Mouse (Mus musculus) megakaryocyte, embryonic 14.5 days (primary cell): ENCODE results near the gene Slc25a33. TPM values are rescaled to one million over a fixed set of nuclear protein-coding genes. Genes with fewer than 3 reads are reported as not detected.

ENCODE experiments used
- H3K27me3 ChIP-seq: replicated peaks from 2 replicates; pipeline ENCODE3; 2012; ENCODE audit warnings: inconsistent platforms
- H3K36me3 ChIP-seq: replicated peaks from 2 replicates; pipeline ENCODE3; 2012; ENCODE audit warnings: low read length, inconsistent platforms, mixed read lengths
- H3K4me1 ChIP-seq: 2 replicates; pipeline ENCODE4 v1.6.1; 2012; ENCODE audit warnings: inconsistent platforms
- H3K4me3 ChIP-seq: replicated peaks from 2 replicates; pipeline ENCODE3; 2012; ENCODE audit warnings: moderate library complexity, mild to moderate bottlenecking, inconsistent platforms
- H3K9me3 ChIP-seq: 2 replicates; pipeline ENCODE4 v1.6.1; 2012; ENCODE audit warnings: inconsistent platforms
- FLI1 ChIP-seq: IDR thresholded peaks from 2 replicates; pipeline ENCODE4 v1.6.1; 2012; ENCODE audit warnings: low read length, inconsistent platforms, mixed read lengths
- GATA1 ChIP-seq: IDR thresholded peaks from 3 replicates; pipeline ENCODE4 v1.6.1; 2012; ENCODE audit warnings: mixed read lengths, low read length, inconsistent platforms, borderline replicate concordance
- polyA plus RNA-seq: library from polyadenylated mRNA; stranded (reverse); fragments of >175 nt; gene quantifications from 2 replicates; pipeline ENCODE4 v1.2.3, GENCODE M21; 2012; ENCODE audit warnings: low replicate concordance; ENCODE audit not compliant: insufficient read depth

Gene Slc25a33
- polyA plus RNA-seq, 1 experiment = 8.0 TPM

- H3K27me3 ChIP-seq = no peaks in the 10 kb centered on the region
- no peaks in the 10 kb centered on the region for H3K9me3 ChIP-seq
- no peak overlapping the region for H3K4me3 ChIP-seq
- no peak for TF ChIP-seq FLI1
- TF ChIP-seq GATA1 = no peak
- H3K36me3 ChIP-seq = peaks cover 49% of the 10 kb centered on the region
- peaks cover 23% of the 10 kb centered on the region for H3K4me1 ChIP-seq
These were observed 32.0 kb downstream of the Slc25a33 start for GRCm38 (mm10) chr4:149742011-149742530.

DNA sequence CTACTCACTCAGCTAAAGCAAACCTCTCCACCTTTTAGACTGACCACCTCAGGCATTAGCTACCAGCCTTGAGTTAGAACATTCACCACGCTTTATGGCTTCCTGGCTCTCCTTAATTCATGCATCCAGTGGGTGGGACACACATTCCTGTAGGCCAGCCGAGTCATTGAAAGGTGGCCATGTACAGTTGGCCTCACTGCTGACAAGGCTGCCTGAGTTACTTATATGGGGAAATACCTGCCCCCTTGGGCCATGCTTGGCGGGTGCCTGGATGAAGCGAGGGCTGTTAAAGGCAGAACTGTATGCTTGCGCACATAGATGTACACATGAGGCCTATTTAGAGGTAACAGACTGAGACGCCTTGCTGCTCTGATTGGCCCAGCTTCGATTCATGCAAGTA lies 33.8 kb downstream of the Slc25a33 start:
- Histone ChIP-seq H3K27me3 (no peaks in the 10 kb centered on the region), H3K4me3 (no peak overlapping the region), H3K36me3 (peaks cover 46% of the 10 kb centered on the region), H3K4me1 (peaks cover 41% of the 10 kb centered on the region), H3K9me3 (no peaks in the 10 kb centered on the region)
- no peak for TF ChIP-seq GATA1
- TF ChIP-seq FLI1 = no peak

DNA sequence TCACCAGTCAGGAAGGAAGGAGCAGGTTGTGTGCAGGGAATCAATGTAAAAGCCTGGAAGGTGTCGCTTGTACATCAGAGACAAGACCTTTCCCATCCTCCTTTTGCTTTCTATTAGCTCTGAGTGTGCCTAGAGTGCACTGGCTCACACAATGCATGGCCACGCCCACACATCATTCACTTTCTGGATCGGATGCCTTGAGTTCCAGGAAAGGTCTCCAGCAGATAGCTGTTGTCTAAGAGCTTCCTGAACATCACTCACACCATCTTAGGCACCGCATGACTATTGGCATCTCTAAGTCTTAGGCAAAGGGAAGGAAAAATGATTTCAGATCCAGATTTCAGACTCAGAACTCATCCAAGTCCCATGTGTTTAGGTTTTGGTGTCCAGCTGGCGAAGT lies 34.6 kb downstream of the Slc25a33 start:
- Histone ChIP-seq H3K27me3 (no peaks in the 10 kb centered on the region), H3K9me3 (no peaks in the 10 kb centered on the region), H3K4me3 (no peak overlapping the region), H3K4me1 (peaks cover 49% of the 10 kb centered on the region), H3K36me3 (peaks cover 39% of the 10 kb centered on the region)
- TF ChIP-seq FLI1 (no peak), GATA1 (no peak)

GRCm38 (mm10) chr4:149737383-149738324 lies 36.4 kb downstream of the Slc25a33 start, which contains the start of gene Tmem201:
TSS of gene Tmem201 (minus strand) at chr4:149738044.
- peaks cover 68% of the 10 kb centered on the region for H3K4me1 ChIP-seq
- no peaks in the 10 kb centered on the region for H3K27me3 ChIP-seq
- TF ChIP-seq FLI1 (no peak), GATA1 (no peak)
- H3K4me3 ChIP-seq = peak within 1 kb of the TSS; percentile 93
- H3K9me3 ChIP-seq = no peaks in the 10 kb centered on the region
- peaks cover 26% of the 10 kb centered on the region for H3K36me3 ChIP-seq

- Histone ChIP-seq H3K36me3 (peaks cover 28% of the 10 kb centered on the region), H3K27me3 (no peaks in the 10 kb centered on the region), H3K9me3 (no peaks in the 10 kb centered on the region), H3K4me3 (peak overlapping the region; percentile 93), H3K4me1 (peaks cover 78% of the 10 kb centered on the region)
- TF ChIP-seq FLI1 (no peak), GATA1 (no peak)
These were observed 37.5 kb downstream of the Slc25a33 start for GRCm38 (mm10) chr4:149736581-149736980.

- no peaks in the 10 kb centered on the region for H3K9me3 ChIP-seq
- TF ChIP-seq GATA1 = no peak
- peaks cover 28% of the 10 kb centered on the region for H3K36me3 ChIP-seq
- H3K27me3 ChIP-seq = no peaks in the 10 kb centered on the region
- H3K4me3 ChIP-seq = no peak overlapping the region
- peaks cover 87% of the 10 kb centered on the region for H3K4me1 ChIP-seq
These were observed 38.3 kb downstream of the Slc25a33 start for GRCm38 (mm10) chr4:149735624-149736250.

DNA sequence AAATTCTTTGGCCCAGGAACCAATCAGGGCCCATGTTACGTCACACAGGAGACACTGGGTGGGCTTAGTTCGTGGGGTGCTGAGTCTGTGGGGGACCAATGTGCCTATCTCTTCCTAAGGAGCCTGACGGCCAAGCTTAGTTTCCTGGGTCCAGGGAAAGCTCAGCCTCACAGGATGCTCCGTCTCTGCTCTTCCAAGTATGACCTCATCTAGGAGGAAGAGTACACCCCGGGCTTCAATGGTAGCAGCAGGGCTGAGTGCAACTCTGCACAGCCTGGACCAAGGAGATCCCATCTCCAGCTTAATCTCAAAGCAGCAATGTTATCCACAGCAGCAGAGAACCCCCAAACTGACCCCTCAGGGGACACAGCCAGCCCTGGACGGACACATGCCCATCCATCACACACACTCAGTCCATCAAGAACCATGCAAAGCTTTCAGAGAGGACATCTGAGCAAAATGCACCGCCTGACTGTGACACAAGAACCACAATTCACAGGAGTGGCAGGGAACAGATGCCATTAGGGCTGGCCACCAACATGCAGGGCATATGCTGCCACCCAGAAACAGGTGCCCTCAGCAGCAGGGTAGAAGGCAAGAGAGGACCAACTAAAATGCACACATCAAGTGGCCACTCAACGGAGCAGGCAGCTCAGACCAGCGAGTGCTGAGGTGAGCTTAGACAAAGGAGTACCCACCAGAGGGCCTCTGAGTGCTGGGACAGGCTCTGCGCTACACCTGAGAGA lies 39.2 kb downstream of the Slc25a33 start:
- Histone ChIP-seq H3K9me3 (no peaks in the 10 kb centered on the region), H3K4me1 (peaks cover 87% of the 10 kb centered on the region), H3K36me3 (peaks cover 32% of the 10 kb centered on the region), H3K4me3 (peak overlapping the region; percentile 4), H3K27me3 (no peaks in the 10 kb centered on the region)
- no peak for TF ChIP-seq FLI1
- no peak for TF ChIP-seq GATA1

GRCm38 (mm10) chr4:149734246-149734645 lies 39.8 kb downstream of the Slc25a33 start:
- Histone ChIP-seq H3K4me1 (peaks cover 89% of the 10 kb centered on the region), H3K36me3 (peaks cover 39% of the 10 kb centered on the region), H3K27me3 (no peaks in the 10 kb centered on the region), H3K9me3 (no peaks in the 10 kb centered on the region), H3K4me3 (no peak overlapping the region)
- no peak for TF ChIP-seq GATA1
- TF ChIP-seq FLI1 = no peak

- H3K4me1 ChIP-seq = peaks cover 93% of the 10 kb centered on the region
- TF ChIP-seq FLI1 (no peak), GATA1 (no peak)
- no peaks in the 10 kb centered on the region for H3K27me3 ChIP-seq
- H3K9me3 ChIP-seq = no peaks in the 10 kb centered on the region
- H3K4me3 ChIP-seq = no peak overlapping the region
- H3K36me3 ChIP-seq = peaks cover 44% of the 10 kb centered on the region
These were observed 40.3 kb downstream of the Slc25a33 start for GRCm38 (mm10) chr4:149733748-149734147.
